Mouse (Mus musculus) neural tube, embryonic 13.5 days (tissue): Measurements from ENCODE around the gene Iqsec3. TPM values are rescaled to one million over a fixed set of nuclear protein-coding genes. Genes with fewer than 3 reads are reported as not detected.

ENCODE experiments used
- ATAC-seq: fragments of 200-750 bp; cut with Nextera tagmentation; 2 replicates; pipeline ENCODE4 v1.8.0; 2017; ENCODE audit warnings: low read depth, mild to moderate bottlenecking, moderate TSS enrichment, moderate library complexity
- H3K27ac ChIP-seq: fragments of 300-500 bp; sonication (generic); replicated peaks from 2 replicates; pipeline ENCODE4 v1.5.1; 2015; ENCODE audit warnings: moderate library complexity, mild to moderate bottlenecking, inconsistent platforms
- H3K27me3 ChIP-seq: fragments of 300-500 bp; sonication (generic); 2 replicates; pipeline ENCODE4 v1.6.1; 2015; ENCODE audit warnings: mild to moderate bottlenecking, inconsistent platforms
- H3K36me3 ChIP-seq: fragments of 300-500 bp; sonication (generic); 2 replicates; pipeline ENCODE4 v1.6.1; 2015; ENCODE audit warnings: mild to moderate bottlenecking, inconsistent platforms
- H3K4me1 ChIP-seq: fragments of 300-500 bp; sonication (generic); replicated peaks from 2 replicates; pipeline ENCODE4 v1.6.1; 2015; ENCODE audit warnings: inconsistent platforms
- H3K4me2 ChIP-seq: fragments of 300-500 bp; sonication (generic); 2 replicates; pipeline ENCODE4 v1.6.1; 2015; ENCODE audit warnings: inconsistent platforms, mild to moderate bottlenecking, moderate library complexity
- H3K4me3 ChIP-seq: fragments of 300-500 bp; sonication (generic); 2 replicates; pipeline ENCODE4 v1.5.1; 2015; ENCODE audit warnings: mild to moderate bottlenecking, inconsistent platforms
- H3K9ac ChIP-seq: fragments of 300-500 bp; sonication (generic); 2 replicates; pipeline ENCODE4 v1.6.1; 2015; ENCODE audit warnings: moderate library complexity, mild to moderate bottlenecking, inconsistent platforms
- H3K9me3 ChIP-seq: fragments of 300-500 bp; sonication (generic); 2 replicates; pipeline ENCODE4 v1.6.1; 2016; ENCODE audit warnings: inconsistent platforms
- WGBS: fragments of 180-500 bp; shearing (Covaris S2); methylation state at CpG from one replicate; pipeline ENCODE4 v1.1.7; 2015; 5-methylcytosine and 5-hydroxymethylcytosine counted together
- polyA plus RNA-seq: library from polyadenylated mRNA; unstranded; fragments of >200 nt; fragmentation: Nextera tagmentation; extraction: Ambion mirVana; gene quantifications from 2 replicates; pipeline ENCODE4 v1.2.1, GENCODE M21; 2015

Gene Iqsec3
- polyA plus RNA-seq, 1 experiment from 2014 or later = 14.0 TPM

GRCm38 (mm10) chr6:121453776-121454175 lies 19.7 kb downstream of the Iqsec3 start:
- WGBS = 49% methylated on average over 7 of the region's 7 CpGs
- Histone ChIP-seq H3K9ac (peak overlapping the region; percentile 28; the same call in 1 of the 2 replicates), H3K9me3 (no peaks in the 10 kb centered on the region), H3K4me2 (no peak overlapping the region), H3K36me3 (0 out of 2 replicates have a peak, but pooled peaks cover 3% of the 10 kb centered on the region), H3K4me3 (no peak overlapping the region), H3K4me1 (peaks cover 53% of the 10 kb centered on the region), H3K27ac (peak overlapping the region; percentile 81; the same call in 1 of the 2 replicates), H3K27me3 (no peaks in the 10 kb centered on the region)
- no peak for ATAC-seq

GRCm38 (mm10) chr6:121451703-121452102 lies 21.8 kb downstream of the Iqsec3 start:
- Histone ChIP-seq H3K4me1 (peaks cover 34% of the 10 kb centered on the region), H3K9me3 (no peaks in the 10 kb centered on the region), H3K27ac (no peak overlapping the region), H3K9ac (no peak overlapping the region), H3K4me3 (no peak overlapping the region), H3K36me3 (0 out of 2 replicates have a peak, but pooled peaks cover 3% of the 10 kb centered on the region), H3K4me2 (no peak overlapping the region), H3K27me3 (no peaks in the 10 kb centered on the region)
- WGBS = 95% methylated on average over 3 of the region's 3 CpGs
- no peak for ATAC-seq

GRCm38 (mm10) chr6:121440696-121441220 lies 32.7 kb downstream of the Iqsec3 start:
- Histone ChIP-seq H3K4me1 (peaks cover 9% of the 10 kb centered on the region; the same call in 1 of the 2 replicates), H3K9ac (no peak overlapping the region), H3K4me3 (no peak overlapping the region), H3K27ac (peak overlapping the region; percentile 24; the same call in 1 of the 2 replicates), H3K36me3 (peaks cover 27% of the 10 kb centered on the region), H3K4me2 (no peak overlapping the region), H3K9me3 (no peaks in the 10 kb centered on the region), H3K27me3 (no peaks in the 10 kb centered on the region)
- WGBS = 12% methylated on average over 5 of the region's 5 CpGs
- ATAC-seq = no peak

GRCm38 (mm10) chr6:121424830-121425229 lies 48.6 kb downstream of the Iqsec3 start:
- Histone ChIP-seq H3K4me3 (no peak overlapping the region), H3K4me2 (no peak overlapping the region), H3K27ac (no peak overlapping the region), H3K4me1 (peaks cover 17% of the 10 kb centered on the region), H3K36me3 (no peaks in the 10 kb centered on the region), H3K27me3 (no peaks in the 10 kb centered on the region), H3K9ac (no peak overlapping the region), H3K9me3 (no peaks in the 10 kb centered on the region)
- no peak for ATAC-seq
- 62% methylated on average over 6 of the region's 6 CpGs for WGBS

- no peaks in the 10 kb centered on the region for H3K27me3 ChIP-seq
- H3K36me3 ChIP-seq = no peaks in the 10 kb centered on the region
- H3K4me3 ChIP-seq = no peak overlapping the region
- peak; percentile 32; the same call in 1 of the 2 replicates for ATAC-seq
- no peak overlapping the region for H3K4me2 ChIP-seq
- no peak overlapping the region for H3K27ac ChIP-seq
- 47% methylated on average over 12 of the region's 12 CpGs for WGBS
- peaks cover 17% of the 10 kb centered on the region for H3K4me1 ChIP-seq
- H3K9ac ChIP-seq = no peak overlapping the region
- H3K9me3 ChIP-seq = no peaks in the 10 kb centered on the region
These were observed 49.1 kb downstream of the Iqsec3 start for GRCm38 (mm10) chr6:121424403-121424802.

GRCm38 (mm10) chr6:121412558-121413297 lies 60.8 kb downstream of the Iqsec3 start:
- Histone ChIP-seq H3K36me3 (0 out of 2 replicates have a peak, but pooled peaks cover 10% of the 10 kb centered on the region), H3K9ac (peak overlapping the region; percentile 43), H3K27me3 (peaks cover 54% of the 10 kb centered on the region), H3K4me1 (peaks cover 26% of the 10 kb centered on the region), H3K9me3 (no peaks in the 10 kb centered on the region), H3K4me2 (peak overlapping the region; percentile 45), H3K27ac (no peak overlapping the region), H3K4me3 (peak overlapping the region; percentile 8)
- 3% methylated on average over 45 of the region's 46 CpGs for WGBS
- ATAC-seq = 0 out of 2 replicates have a peak, but pooled peaks have one; percentile 12

- H3K4me3 ChIP-seq = no peak overlapping the region
- peaks cover 42% of the 10 kb centered on the region for H3K4me1 ChIP-seq
- peak overlapping the region; percentile 43; the same call in 1 of the 2 replicates for H3K9ac ChIP-seq
- peak; percentile 81 for ATAC-seq
- 0 out of 2 replicates have a peak overlapping the region, but pooled peaks have one; percentile 4 for H3K4me2 ChIP-seq
- H3K27me3 ChIP-seq = peaks cover 18% of the 10 kb centered on the region
- H3K36me3 ChIP-seq = 0 out of 2 replicates have a peak, but pooled peaks cover 14% of the 10 kb centered on the region
- WGBS = 8% methylated on average over 5 of the region's 5 CpGs
- no peaks in the 10 kb centered on the region for H3K9me3 ChIP-seq
- peak overlapping the region; percentile 88 for H3K27ac ChIP-seq
These were observed 65.9 kb downstream of the Iqsec3 start for GRCm38 (mm10) chr6:121407571-121408011.

GRCm38 (mm10) chr6:121405311-121405710 lies 68.2 kb downstream of the Iqsec3 start:
- Histone ChIP-seq H3K9me3 (no peaks in the 10 kb centered on the region), H3K4me1 (peaks cover 48% of the 10 kb centered on the region), H3K36me3 (0 out of 2 replicates have a peak, but pooled peaks cover 10% of the 10 kb centered on the region), H3K4me3 (no peak overlapping the region), H3K27me3 (no peaks in the 10 kb centered on the region), H3K9ac (no peak overlapping the region), H3K27ac (no peak overlapping the region), H3K4me2 (no peak overlapping the region)
- no peak for ATAC-seq
- WGBS = 93% methylated on average over 8 of the region's 8 CpGs

GRCm38 (mm10) chr6:121402661-121403244 lies 70.7 kb downstream of the Iqsec3 start:
- Histone ChIP-seq H3K4me1 (peaks cover 37% of the 10 kb centered on the region), H3K27ac (peak overlapping the region; percentile 86), H3K36me3 (0 out of 2 replicates have a peak, but pooled peaks cover 7% of the 10 kb centered on the region), H3K4me3 (no peak overlapping the region), H3K9me3 (no peaks in the 10 kb centered on the region; the same call in 1 of the 2 replicates), H3K9ac (peak overlapping the region; percentile 41), H3K27me3 (no peaks in the 10 kb centered on the region), H3K4me2 (no peak overlapping the region)
- peak; percentile 51 for ATAC-seq
- 55% methylated on average over 8 of the region's 8 CpGs for WGBS

- Histone ChIP-seq H3K27me3 (no peaks in the 10 kb centered on the region), H3K4me3 (no peak overlapping the region), H3K9me3 (no peaks in the 10 kb centered on the region; the same call in 1 of the 2 replicates), H3K36me3 (0 out of 2 replicates have a peak, but pooled peaks cover 7% of the 10 kb centered on the region), H3K4me2 (no peak overlapping the region), H3K9ac (0 out of 2 replicates have a peak overlapping the region, but pooled peaks have one; percentile 12), H3K27ac (peak overlapping the region; percentile 86), H3K4me1 (peaks cover 30% of the 10 kb centered on the region)
- 73% methylated on average over 14 of the region's 14 CpGs for WGBS
- peak; percentile 74 for ATAC-seq
These were observed 71.4 kb downstream of the Iqsec3 start for GRCm38 (mm10) chr6:121401826-121402660.

- H3K27me3 ChIP-seq = no peaks in the 10 kb centered on the region
- H3K4me1 ChIP-seq = peaks cover 27% of the 10 kb centered on the region
- no peak overlapping the region for H3K4me3 ChIP-seq
- H3K4me2 ChIP-seq = no peak overlapping the region
- H3K9ac ChIP-seq = no peak overlapping the region
- 0 out of 2 replicates have a peak, but pooled peaks cover 7% of the 10 kb centered on the region for H3K36me3 ChIP-seq
- no peaks in the 10 kb centered on the region; the same call in 1 of the 2 replicates for H3K9me3 ChIP-seq
- 92% methylated on average over 6 of the region's 6 CpGs for WGBS
- H3K27ac ChIP-seq = peak overlapping the region; percentile 86; the same call in 1 of the 2 replicates
- no peak for ATAC-seq
These were observed 72.3 kb downstream of the Iqsec3 start for GRCm38 (mm10) chr6:121401140-121401539.
